Mouse (Mus musculus) neural tube, embryonic 15.5 days (tissue): ENCODE results near the gene Actr3b. TPM values are rescaled to one million over a fixed set of nuclear protein-coding genes. Genes with fewer than 3 reads are reported as not detected.

Source experiments
- polyA plus RNA-seq: library from polyadenylated mRNA; unstranded; fragments of >200 nt; fragmentation: Nextera tagmentation; extraction: Ambion mirVana; gene quantifications from 2 replicates; pipeline ENCODE4 v1.2.1, GENCODE M21; 2015

The Actr3b gene
- polyA plus RNA-seq, 1 experiment from 2014 or later = 44.2 TPM

Other genes with a start within 250 kb of the Actr3b start
- gene Cct8l1, start 243.9 kb upstream of the Actr3b start, polyA plus RNA-seq = 0.11 and 0.22 TPM in 2 replicates
- 4.4 and 6.0 TPM in 2 replicates for gene Xrcc2, start 54.2 kb upstream of the Actr3b start, polyA plus RNA-seq
- gene Gm21663, start 182.4 kb downstream of the Actr3b start, polyA plus RNA-seq = 0.10 and 0.17 TPM in 2 replicates
- gene Gm21671, start 194.4 kb downstream of the Actr3b start, polyA plus RNA-seq = 0.23 TPM in 1 of 2 replicates, not detected in the other
- 0.26 and 0.42 TPM in 2 replicates for gene Gm21680, start 212.7 kb downstream of the Actr3b start, polyA plus RNA-seq
- 0.08 and 0.22 TPM in 2 replicates for gene Gm21698, start 228.7 kb downstream of the Actr3b start, polyA plus RNA-seq
- 0.40 and 0.57 TPM in 2 replicates for gene Gm1979, start 244.8 kb downstream of the Actr3b start, polyA plus RNA-seq